Mouse (Mus musculus) brain, embryonic 18.5 days (tissue): ENCODE results near the gene Csmd2.

ENCODE experiments used
- DNase-seq: peaks from one replicate; pipeline ENCODE4 v3.0.0-alpha.2; 2012; ENCODE audit warnings: low read depth, low spot score

The Csmd2 gene

GRCm38 (mm10) chr4:127987784-127988455, at the start of gene Csmd2:
Gene Csmd2, plus strand, starts transcription at chr4:127987857.
- DNase-seq, result peak; percentile 66

GRCm38 (mm10) chr4:127947696-127948095, 40.0 kb upstream of the Csmd2 start:
- no peak for DNase-seq

GRCm38 (mm10) chr4:127953006-127953710, 34.5 kb upstream of the Csmd2 start:
- no peak for DNase-seq

GRCm38 (mm10) chr4:127969101-127969500, 18.6 kb upstream of the Csmd2 start:
- DNase-seq, result no peak

- DNase-seq, result no peak
Observed at GRCm38 (mm10) chr4:127970018-127970421, 17.6 kb upstream of the Csmd2 start.

GRCm38 (mm10) chr4:127970901-127971868, 16.5 kb upstream of the Csmd2 start, which contains the start of gene CK137956:
Gene CK137956, minus strand, starts transcription at chr4:127970951.
- no peak for DNase-seq

- DNase-seq, result no peak
Observed at GRCm38 (mm10) chr4:127972976-127973375, 14.7 kb upstream of the Csmd2 start.

GRCm38 (mm10) chr4:127981125-127981524, 6.5 kb upstream of the Csmd2 start:
- no peak for DNase-seq

- no peak for DNase-seq
Observed at GRCm38 (mm10) chr4:127984426-127984825, 3.2 kb upstream of the Csmd2 start.

- peak; percentile 72 for DNase-seq
Observed at GRCm38 (mm10) chr4:127985874-127986273, 1.8 kb upstream of the Csmd2 start.

GRCm38 (mm10) chr4:127986491-127987075, 1.1 kb upstream of the Csmd2 start:
- DNase-seq, result no peak

GRCm38 (mm10) chr4:127987270-127987669, 387 bp upstream of the Csmd2 start:
- DNase-seq, result no peak

GRCm38 (mm10) chr4:127988526-127989180, 996 bp downstream of the Csmd2 start:
- no peak for DNase-seq

GRCm38 (mm10) chr4:127989347-127989995, 1.8 kb downstream of the Csmd2 start:
- no peak for DNase-seq

GRCm38 (mm10) chr4:127999281-127999680, 11.6 kb downstream of the Csmd2 start:
- no peak for DNase-seq

- no peak for DNase-seq
Observed at GRCm38 (mm10) chr4:128002638-128003101, 15.0 kb downstream of the Csmd2 start.

GRCm38 (mm10) chr4:128004797-128005452, 17.3 kb downstream of the Csmd2 start:
- DNase-seq, result no peak

- no peak for DNase-seq
Observed at GRCm38 (mm10) chr4:128019465-128019864, 31.8 kb downstream of the Csmd2 start.

GRCm38 (mm10) chr4:128028294-128028693, 40.6 kb downstream of the Csmd2 start:
- no peak for DNase-seq

GRCm38 (mm10) chr4:128041901-128042300, 54.2 kb downstream of the Csmd2 start:
- DNase-seq, result no peak
